Mouse (Mus musculus) embryo, embryonic 9.5 days (tissue): ENCODE measurements around the gene Rpl39.

Experiments
- DNase-seq: peaks from one replicate; pipeline ENCODE4 v3.0.0-alpha.2; 2017; ENCODE audit errors: extremely low spot score

Gene Rpl39

GRCm38 (mm10) chrX:37067299-37067698 is 17.9 kb downstream of the Rpl39 start:
- DNase-seq = no peak

GRCm38 (mm10) chrX:37063902-37064301 is 21.3 kb downstream of the Rpl39 start:
- DNase-seq = no peak

GRCm38 (mm10) chrX:37048890-37049823 is 36.0 kb downstream of the Rpl39 start:
- no peak for DNase-seq

- peak; percentile 15 for DNase-seq
Measured at GRCm38 (mm10) chrX:37048066-37048889, 36.9 kb downstream of the Rpl39 start, which contains the start of gene Sowahd. TSS of gene Sowahd (plus strand) at chrX:37048845.

- DNase-seq = peak; percentile 31
Measured at GRCm38 (mm10) chrX:37042726-37043125, 42.5 kb downstream of the Rpl39 start.
